Mouse (Mus musculus): Measurements from ENCODE around the gene Acta2. TPM values are rescaled to one million over a fixed set of nuclear protein-coding genes. Genes with fewer than 3 reads are reported as not detected.
A peak's percentile ranks its signal among the peaks of the same experiment; 100 is the strongest.

The Acta2 gene
- total RNA-seq, 2 experiments from 2014 or later: 391 to 443 TPM

DNA sequence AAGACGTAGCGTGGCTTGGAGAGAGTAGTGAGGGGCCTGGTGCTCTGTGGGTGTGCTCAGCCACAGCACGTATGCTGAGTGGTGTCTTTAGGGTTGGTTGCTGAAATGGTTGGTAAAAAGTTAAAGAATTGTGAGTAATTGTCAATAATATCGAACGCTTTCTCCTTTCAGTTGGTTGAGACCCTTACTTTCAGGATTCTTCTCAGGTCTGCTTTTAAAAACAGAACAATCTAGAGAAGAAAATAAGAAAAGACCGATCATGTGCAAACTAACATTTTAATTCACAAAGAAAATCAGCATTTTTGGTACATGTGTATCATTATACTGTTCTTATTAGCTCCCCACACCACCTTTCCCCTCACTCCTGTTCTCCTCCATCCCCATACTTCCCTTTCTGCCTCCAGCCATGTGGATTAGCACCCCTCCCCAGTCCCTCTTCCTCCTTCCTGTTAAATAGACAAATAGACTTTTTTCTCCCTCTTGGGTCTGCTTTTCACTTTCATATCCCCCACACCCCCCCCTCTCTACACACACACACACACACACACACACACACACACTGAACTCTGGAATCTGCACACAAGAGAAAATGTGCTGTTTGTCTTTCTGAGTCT, 61.2 kb downstream of the Acta2 start:
- no peak for DNase-seq
- intact Hi-C loops (cut with DNase I): no loop called here

DNA sequence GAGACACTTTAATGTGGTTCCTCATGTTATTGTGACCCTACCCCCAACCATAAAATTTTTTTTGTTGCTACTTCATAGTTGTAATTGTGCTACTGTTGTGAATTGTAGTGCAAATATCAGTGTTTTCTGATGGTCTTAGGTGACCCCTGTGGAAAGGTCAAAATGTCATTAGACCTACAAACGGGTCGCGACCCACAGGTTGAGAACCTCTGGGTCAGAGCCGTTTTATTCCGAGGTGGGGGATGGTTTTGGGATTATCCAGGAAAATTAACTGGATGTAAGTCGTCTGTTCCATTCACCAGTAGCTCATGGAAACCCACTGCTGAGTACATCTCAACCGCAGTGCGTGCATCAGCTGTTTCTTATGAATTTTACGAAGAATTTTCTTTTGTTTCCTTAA, 61.7 kb downstream of the Acta2 start:
- DNase-seq: no peak

DNA sequence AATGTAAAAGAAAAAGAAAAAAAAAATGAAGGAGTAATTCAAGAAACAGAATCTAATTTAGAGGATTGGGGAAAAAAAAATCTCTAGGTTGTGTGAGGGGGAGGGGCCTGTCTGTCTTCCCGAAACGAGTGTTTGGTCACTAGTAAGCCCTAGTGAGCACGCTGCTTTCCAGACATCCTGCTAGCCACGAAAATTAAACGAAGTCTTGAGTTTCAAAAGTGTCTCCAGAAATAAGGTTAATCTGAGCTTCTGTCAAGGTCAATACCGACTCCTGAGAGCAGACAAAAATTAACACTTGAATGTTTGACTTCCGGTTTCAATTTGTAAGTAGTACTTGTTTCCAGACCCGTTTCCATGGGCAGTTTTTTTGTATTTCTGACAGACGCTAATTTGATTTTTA, 62.2 kb downstream of the Acta2 start:
- intact Hi-C loops (cut with DNase I): no loop called here
- peak; percentile 21 to 36 for DNase-seq

More for the DNA sequence above, 61.7 kb downstream of the Acta2 start:
- intact Hi-C loops (cut with DNase I): no loop called here

DNA sequence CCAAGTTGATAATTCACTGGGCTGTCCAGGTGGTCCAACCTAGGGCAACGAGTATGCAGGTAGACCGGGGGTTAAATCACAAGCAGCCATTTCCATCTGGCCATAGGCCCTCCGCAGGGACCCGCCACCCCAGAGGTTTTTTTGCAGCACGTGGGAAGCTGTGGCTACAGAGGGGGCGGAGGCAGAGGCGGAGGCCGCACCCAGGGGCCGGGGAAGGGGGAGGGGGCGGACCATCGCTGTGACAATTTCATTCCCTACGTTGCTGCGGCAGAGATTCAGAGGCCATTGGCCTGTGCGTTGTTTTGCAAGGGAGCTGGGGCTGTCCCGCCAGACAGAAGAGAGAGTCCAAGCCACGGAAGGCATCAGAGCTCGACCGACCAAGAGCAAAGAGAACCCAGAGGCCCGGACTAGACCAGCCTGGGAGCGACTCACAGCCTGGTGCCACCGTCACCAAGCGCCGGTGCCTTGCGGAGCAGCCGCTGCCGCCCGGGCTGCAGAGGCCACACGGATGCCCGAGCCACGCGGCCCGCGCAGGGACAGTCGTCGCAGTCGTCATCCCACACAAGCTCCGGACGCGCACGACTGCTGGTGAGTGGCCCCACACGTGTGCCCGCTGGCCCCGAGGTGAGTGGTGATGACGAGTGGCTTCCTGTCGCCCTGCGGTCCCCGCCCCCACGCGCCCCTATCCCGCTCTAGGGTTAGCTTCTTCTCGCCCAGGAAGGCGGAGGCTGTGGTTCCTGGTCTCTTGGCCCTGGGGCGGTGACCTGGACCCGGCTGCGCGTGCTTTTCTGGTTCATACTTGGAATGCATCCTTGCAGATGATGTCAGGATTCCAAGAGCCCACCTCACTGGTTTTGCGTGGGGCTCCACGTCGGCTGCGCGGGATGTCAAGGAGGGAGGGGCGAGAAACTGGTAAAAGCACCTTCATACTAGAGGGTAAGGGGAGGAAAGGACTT, 63.1 kb downstream of the Acta2 start, which contains the start of gene Stambpl1:
Gene Stambpl1 (plus strand): TSS at position 222 of the 956 bp plus-strand sequence.
- intact Hi-C loops (cut with DNase I): no loop called here
- DNase-seq: peak; percentile 73 to 75

DNA sequence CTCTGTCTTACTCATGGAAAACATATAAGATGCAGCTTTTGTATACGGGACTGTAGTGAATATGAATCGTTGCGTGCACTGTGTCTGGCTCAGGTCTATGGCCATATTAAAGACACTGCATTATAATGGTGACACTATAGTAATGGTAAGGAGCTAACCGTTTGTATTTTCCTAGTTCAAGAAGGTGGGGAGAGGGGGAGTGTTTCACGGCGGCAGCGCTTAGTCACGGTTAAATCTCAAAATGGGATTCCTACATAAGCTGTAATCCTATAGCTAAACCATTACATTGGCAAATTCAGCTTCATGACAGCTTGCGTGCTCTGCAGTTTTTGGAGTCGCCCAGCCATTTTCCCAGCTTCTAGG, 63.8 kb downstream of the Acta2 start:
- DNase-seq: no peak
- intact Hi-C loops (cut with DNase I): no loop called here

Other genes with a start within 250 kb of the Acta2 start
- not detected for gene Lipk, start 247.3 kb downstream of the Acta2 start, total RNA-seq (2021)
- not detected for gene Lipn, start 188.2 kb downstream of the Acta2 start, total RNA-seq (2021)
- gene Lipm, start 154.7 kb downstream of the Acta2 start, total RNA-seq (2021): not detected
- gene Ankrd22, start 89.5 kb downstream of the Acta2 start, total RNA-seq (2021): not detected
- gene Stambpl1, start 63.4 kb downstream of the Acta2 start, total RNA-seq (2021): 1 to 10 TPM; 4.6 to 4.9 TPM
- 10 to 100 TPM; 14.5 to 16.7 TPM for gene Fas, start 35.1 kb upstream of the Acta2 start, total RNA-seq (2021)
- under 1 TPM in 1 of 2 experiments, not detected in 1; 0.27 TPM for gene Ch25h, start 219.6 kb upstream of the Acta2 start, total RNA-seq (2021)

Measured in heart, postnatal 14 days (tissue).